Mouse (Mus musculus): ENCODE data around the gene Atad1. TPM values are rescaled to one million over a fixed set of nuclear protein-coding genes. Genes with fewer than 3 reads are reported as not detected.

Atad1 gene
- 56.9 TPM for total RNA-seq (2023)

DNA sequence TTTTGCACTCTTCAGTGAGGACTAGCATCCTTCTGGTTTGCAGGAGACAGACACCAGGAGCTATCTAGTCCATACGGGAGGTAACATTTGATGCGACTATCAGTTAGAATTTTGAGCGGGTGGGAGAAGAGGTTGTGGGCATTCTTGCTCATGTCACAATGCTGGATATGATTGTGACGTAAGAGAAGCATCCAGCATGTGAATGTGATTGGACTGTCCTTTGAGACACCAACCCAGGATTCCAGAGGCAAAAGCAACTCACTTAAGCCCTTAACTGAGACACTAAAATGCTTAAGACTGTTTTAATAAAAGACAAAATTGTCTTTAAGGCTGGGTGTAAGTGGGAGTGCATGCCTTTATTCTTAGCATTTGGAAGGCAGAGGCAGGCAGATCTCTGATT is at the start of gene Atad1:
Atad1 (minus strand) TSS at position 101 of the 400 bp plus-strand sequence.

DNA sequence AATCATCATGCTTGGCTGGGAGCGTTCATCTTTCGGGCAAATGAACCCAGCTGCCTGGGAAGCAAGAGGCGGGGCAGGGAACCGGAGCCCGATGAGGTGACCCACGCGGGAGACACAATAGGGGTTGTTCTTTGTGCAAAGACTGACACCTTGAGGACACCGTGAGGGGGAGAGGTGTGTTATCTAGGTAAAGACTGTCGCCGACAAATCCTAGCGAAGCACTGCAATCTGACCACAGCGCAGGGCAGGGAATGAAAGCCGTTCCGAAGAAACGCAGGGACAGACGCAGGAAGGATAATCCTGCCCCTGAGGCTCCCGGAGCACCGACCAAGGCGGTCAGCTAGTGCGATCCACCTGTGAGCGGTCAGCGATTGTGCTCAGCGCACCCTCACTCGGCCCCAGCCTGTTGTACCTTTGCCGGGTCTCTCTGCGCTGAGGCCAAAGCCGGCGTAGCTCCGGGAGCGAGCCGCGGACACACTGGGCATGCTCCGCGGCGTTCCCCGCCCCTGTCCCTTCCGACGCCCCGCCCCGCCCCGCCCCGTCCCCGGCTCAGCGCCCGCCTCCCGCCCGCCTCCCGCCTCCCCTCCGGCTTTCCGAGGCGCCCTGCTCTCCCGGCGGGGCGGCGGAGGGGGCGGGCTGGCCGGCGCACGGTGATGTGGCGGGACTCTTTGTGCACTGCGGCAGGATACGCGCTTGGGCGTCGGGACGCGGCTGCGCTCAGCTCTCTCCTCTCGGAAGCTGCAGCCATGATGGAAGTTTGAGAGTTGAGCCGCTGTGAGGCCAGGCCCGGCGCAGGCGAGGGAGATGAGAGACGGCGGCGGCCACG is 17.5 kb upstream of the Atad1 start, which contains the start of gene Pten:
Pten (plus strand) TSS at position 598 of the 826 bp plus-strand sequence.

Other genes with a start within 250 kb of the Atad1 start
- 0.44 TPM for gene Papss2, start 144.0 kb downstream of the Atad1 start, total RNA-seq (2023)
- gene Pten, start 17.7 kb upstream of the Atad1 start, total RNA-seq (2023), result 92.2 TPM